ENCODE assay signal across 14 mouse cellular contexts in the genomic region with DNA sequence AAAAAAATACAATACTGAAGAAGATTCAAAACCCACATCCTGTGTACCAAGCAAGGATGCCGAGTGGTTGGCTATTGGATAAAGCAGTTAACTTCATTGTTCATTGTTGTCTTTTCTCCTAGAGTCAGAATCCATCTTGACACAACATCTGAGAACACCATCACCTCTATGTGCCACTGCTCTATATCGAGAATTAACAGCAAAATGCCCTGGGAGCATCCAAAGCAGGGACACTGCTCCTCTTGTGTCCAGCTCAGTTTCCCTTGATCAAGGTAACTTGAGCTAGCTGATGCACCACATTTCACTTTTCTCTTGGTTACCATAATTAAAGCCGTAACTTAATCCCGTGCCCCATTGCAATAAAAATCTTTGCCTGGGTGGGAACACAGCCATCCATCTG.
"Had no signal": no experiment of that assay in that cellular context is flagged by ENCODE, and none has a peak within 500 bp of the region (broad histone marks: within the 10 kb centered on the region; RNA-seq: fewer than 3 reads in every experiment).

No protein-coding gene starts in this region.

- H3K27me3 ChIP-seq: midbrain, embryonic 13.5 days; midbrain, embryonic 15.5 days; neural tube, embryonic 12.5 days; stomach, embryonic 15.5 days had no signal

- H3K4me3 ChIP-seq: midbrain, embryonic 13.5 days; midbrain, embryonic 15.5 days; neural tube, embryonic 12.5 days; stomach, embryonic 15.5 days had no signal

- H3K27ac ChIP-seq: midbrain, embryonic 13.5 days; midbrain, embryonic 15.5 days; neural tube, embryonic 12.5 days; stomach, embryonic 15.5 days; stomach, postnatal 0 days had no signal

- H3K4me2 ChIP-seq: lung, embryonic 14.5 days; midbrain, embryonic 11.5 days; midbrain, embryonic 13.5 days; midbrain, embryonic 15.5 days; neural tube, embryonic 12.5 days; stomach, embryonic 15.5 days had no signal

- H3K9me3 ChIP-seq: midbrain, embryonic 13.5 days; midbrain, embryonic 15.5 days; neural tube, embryonic 12.5 days; stomach, embryonic 15.5 days had no signal

- H3K36me3 ChIP-seq: midbrain, embryonic 13.5 days; midbrain, embryonic 15.5 days; neural tube, embryonic 12.5 days; stomach, embryonic 15.5 days had no signal

- ATAC-seq: midbrain, embryonic 13.5 days; midbrain, embryonic 15.5 days had no signal

- H3K9ac ChIP-seq: lung, embryonic 14.5 days; midbrain, embryonic 13.5 days; midbrain, embryonic 15.5 days; neural tube, embryonic 12.5 days; stomach, embryonic 15.5 days had no signal

- DNase-seq: lung, adult 18-20 months; lung, embryonic 14.5 days; lung, postnatal 10 days; lung, postnatal 4 days; right cerebral cortex, postnatal 14 days; thymus, adult 2 months; thymus, postnatal 25 days; thymus, postnatal 4 days had no signal

- H3K4me1 ChIP-seq: midbrain, embryonic 13.5 days; midbrain, embryonic 15.5 days; neural tube, embryonic 12.5 days; stomach, embryonic 15.5 days had no signal
